Mouse (Mus musculus) Patski (cell line): Measurements from ENCODE around the gene Dab1. TPM values are rescaled to one million over a fixed set of nuclear protein-coding genes. Genes with fewer than 3 reads are reported as not detected.

Source experiments
- ATAC-seq: fragments of 100-300 bp; one replicate; pipeline ENCODE4 v1.8.0; 2021
- CTCF ChIA-PET: fragments of 350-600 bp; sonication (Branson Sonifier 250); formaldehyde crosslinking; loops from one replicate; lab custom pipeline; 2022; ENCODE audit warnings: inconsistent platforms; lab: Charles Lee
- POLR2A ChIA-PET: fragments of 350-600 bp; sonication (Branson Sonifier 250); formaldehyde crosslinking; loops from one replicate; lab custom pipeline; 2022; ENCODE audit warnings: antibody characterized with exemption, inconsistent platforms; lab: Charles Lee
- DNase-seq: peaks from one replicate; pipeline ENCODE4 v3.0.0-alpha.2; 2011; ENCODE audit warnings: low read depth, low spot score
- H3K27me3 ChIP-seq: fragments of 371-371 bp; one replicate; pipeline ENCODE4 v1.5.1; 2021
- CTCF ChIP-seq: fragments of 100-300 bp; IDR thresholded peaks from one replicate; pipeline ENCODE4 v1.5.1; 2021
- in situ Hi-C: fragments of 300-500 bp; cut with MboI; formaldehyde crosslinking; loops from 3 replicates; pipeline ENCODE4 v1.11.1; 2018; ENCODE audit warnings: low pct_unique_long_range_greater_than_20kb, mixed read lengths
- polyA plus RNA-seq: library from polyadenylated mRNA; unstranded; gene quantifications from one replicate; pipeline ENCODE4 v1.2.3, GENCODE M21; 2021

Gene Dab1
- polyA plus RNA-seq, 1 experiment from 2014 or later = 0.08 TPM

DNA sequence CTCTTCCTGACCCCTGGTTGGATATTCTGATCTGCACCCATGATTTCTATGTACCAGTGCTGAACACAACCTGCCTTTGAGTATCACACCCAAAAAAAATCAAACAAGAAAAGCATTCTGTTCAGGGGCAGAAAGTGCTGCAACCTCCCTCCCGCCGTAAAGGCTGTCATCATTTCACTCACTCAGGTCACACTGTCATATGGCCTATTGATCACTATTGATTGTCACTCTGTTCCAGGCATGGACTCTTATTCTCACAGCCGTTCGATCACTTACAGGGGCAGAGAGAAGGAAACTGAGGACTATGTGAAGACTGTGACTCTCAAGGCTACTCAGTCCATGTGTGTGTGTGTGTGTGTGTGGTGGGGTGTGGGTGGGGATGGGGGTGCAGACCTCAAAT, 1149.0 kb downstream of the Dab1 start:
- CTCF ChIA-PET = no interaction called here

DNA sequence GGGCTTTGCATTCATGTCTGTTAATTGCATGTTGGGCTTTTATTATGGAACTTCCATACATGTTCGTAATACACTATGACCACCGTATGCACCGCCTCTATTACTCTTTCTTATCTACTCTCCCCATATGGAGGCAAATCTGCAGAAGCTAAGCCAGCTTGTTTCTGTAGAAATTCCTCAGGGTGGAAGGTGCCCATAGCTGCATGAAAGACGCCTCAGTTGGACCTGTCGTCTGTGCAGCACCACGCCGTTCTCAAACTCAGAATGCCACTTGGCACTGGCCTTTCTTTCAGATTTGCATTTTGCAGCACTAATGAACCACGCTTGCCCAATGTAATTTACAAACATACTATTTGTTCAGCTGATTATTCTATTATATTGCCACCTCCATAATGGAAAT, 1150.4 kb downstream of the Dab1 start:
- H3K27me3 ChIP-seq = peaks cover 8% of the 10 kb centered on the region
- in situ Hi-C loops = no loop called here
- ChIA-PET CTCF (no interaction called here), POLR2A (no interaction called here)
- ATAC-seq (no peak), DNase-seq (no peak)
- TF ChIP-seq CTCF = no peak

More for the DNA sequence above, 1149.0 kb downstream of the Dab1 start:
- H3K27me3 ChIP-seq = peaks cover 8% of the 10 kb centered on the region
- in situ Hi-C loops = no loop called here
- DNase-seq (no peak), ATAC-seq (no peak)
- POLR2A ChIA-PET = no interaction called here
- TF ChIP-seq CTCF = no peak

DNA sequence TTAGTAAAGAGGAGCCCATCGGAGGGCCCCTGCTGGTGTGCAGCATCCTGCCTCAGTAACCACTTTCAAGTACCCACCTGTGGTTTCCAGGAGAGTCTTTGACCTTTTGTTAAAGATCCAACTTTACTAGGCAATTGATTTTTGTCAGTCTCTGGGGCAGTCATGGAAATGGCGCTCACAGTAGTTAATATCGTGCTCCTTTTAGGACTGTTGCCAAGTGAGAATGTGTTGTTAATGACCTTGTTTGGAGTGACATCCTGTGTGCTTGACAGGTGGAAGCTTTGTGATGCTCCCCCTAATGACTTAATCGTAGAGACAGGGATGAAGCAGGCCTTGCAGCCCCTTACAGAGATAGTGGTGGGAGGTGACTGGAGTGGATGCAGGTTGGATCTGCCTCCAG, 1151.2 kb downstream of the Dab1 start:
- no peak for DNase-seq
- ATAC-seq = no peak
- no peak for TF ChIP-seq CTCF
- in situ Hi-C loops = no loop called here
- CTCF ChIA-PET = no interaction called here
- POLR2A ChIA-PET = no interaction called here
- peaks cover 8% of the 10 kb centered on the region for H3K27me3 ChIP-seq

DNA sequence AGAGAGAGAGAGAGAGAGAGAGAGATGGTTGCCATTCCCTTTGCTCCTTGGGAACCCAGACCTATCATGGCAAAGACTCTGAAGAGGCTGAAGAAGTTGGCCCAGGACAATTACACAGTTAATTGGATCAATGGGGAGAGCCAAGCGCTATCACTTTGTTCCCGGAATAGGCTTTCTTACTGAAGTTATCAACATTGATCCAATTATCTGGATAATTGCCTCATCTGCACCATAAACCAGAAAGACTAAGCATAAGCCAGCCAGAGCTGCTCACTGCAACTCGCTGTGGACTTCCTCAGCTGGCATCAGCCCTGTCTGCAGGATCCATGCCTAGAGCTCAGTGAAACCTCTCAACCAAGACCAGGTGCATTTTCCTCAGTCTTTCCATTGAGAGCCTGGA, 1156.4 kb downstream of the Dab1 start:
- CTCF ChIA-PET = no interaction called here

DNA sequence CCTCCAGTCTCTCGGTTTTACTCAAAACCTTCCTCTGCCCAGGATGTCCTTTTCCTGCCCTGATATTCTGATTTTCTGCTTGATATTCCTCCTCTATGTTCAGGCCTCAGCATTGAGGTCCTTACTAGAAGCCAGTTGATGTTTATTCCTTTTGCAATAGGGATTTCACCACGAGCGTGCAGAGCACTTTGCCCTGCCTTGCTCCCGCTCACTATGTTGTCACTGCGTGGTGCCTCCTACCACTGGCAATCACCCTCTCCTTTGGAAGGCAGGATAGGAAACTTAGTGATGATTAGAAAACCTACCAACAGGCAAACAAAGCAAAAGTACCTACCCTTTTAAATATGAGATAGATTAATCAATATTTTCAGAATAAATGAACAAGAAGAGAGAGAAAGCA, 1160.3 kb downstream of the Dab1 start:
- no peaks in the 10 kb centered on the region for H3K27me3 ChIP-seq
- in situ Hi-C loops = no loop called here
- DNase-seq = no peak
- no peak for ATAC-seq
- ChIA-PET CTCF (no interaction called here), POLR2A (no interaction called here)
- TF ChIP-seq CTCF = no peak

More for the DNA sequence above, 1156.4 kb downstream of the Dab1 start:
- POLR2A ChIA-PET = no interaction called here
- H3K27me3 ChIP-seq = no peaks in the 10 kb centered on the region
- ATAC-seq (no peak), DNase-seq (no peak)
- no peak for TF ChIP-seq CTCF
- in situ Hi-C loops = no loop called here

DNA sequence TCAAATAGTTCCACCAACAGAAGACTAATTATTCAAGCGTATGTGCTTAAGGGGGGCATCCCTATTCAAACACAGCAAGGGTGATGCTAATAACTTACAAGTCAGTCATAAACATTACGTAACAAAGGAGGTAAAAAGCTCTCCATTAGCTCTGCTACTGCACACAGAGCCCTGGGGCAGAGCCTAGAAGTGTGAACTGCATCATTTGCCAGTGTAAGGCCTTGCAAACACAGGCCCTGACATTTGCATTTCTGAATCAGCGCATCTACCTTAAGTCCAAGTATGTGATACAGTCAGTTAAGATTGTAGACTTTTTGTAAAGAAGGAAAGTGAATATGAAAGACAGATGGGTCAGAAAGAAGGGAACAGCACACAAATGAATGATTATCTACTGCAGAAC, 1162.3 kb downstream of the Dab1 start:
- ATAC-seq = no peak
- ChIA-PET CTCF (no interaction called here), POLR2A (no interaction called here)
- DNase-seq = no peak
- no peaks in the 10 kb centered on the region for H3K27me3 ChIP-seq
- no peak for TF ChIP-seq CTCF
- in situ Hi-C loops = no loop called here

DNA sequence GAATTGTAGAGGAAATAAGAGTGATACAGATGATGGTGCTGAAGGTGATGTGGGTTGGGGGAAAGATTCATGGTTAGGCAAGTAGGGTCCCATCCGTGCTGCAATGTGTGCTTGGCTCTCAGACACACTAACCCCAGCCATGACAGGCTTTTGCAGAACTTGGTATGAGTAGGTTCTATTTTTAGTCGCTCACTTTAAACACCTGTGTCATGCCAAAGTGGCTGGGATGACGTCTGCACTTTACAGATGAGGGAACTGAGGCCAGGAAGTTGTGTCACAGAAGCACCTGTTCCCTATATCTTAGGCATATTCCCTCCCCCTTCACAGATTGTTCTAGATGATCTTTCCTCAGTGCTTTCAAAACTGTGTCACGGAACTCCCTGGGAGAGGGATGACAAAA, 1163.2 kb downstream of the Dab1 start:
- H3K27me3 ChIP-seq = no peaks in the 10 kb centered on the region
- in situ Hi-C loops = no loop called here
- no peak for DNase-seq
- ATAC-seq = no peak
- no peak for TF ChIP-seq CTCF
- CTCF ChIA-PET = no interaction called here
- POLR2A ChIA-PET = no interaction called here

DNA sequence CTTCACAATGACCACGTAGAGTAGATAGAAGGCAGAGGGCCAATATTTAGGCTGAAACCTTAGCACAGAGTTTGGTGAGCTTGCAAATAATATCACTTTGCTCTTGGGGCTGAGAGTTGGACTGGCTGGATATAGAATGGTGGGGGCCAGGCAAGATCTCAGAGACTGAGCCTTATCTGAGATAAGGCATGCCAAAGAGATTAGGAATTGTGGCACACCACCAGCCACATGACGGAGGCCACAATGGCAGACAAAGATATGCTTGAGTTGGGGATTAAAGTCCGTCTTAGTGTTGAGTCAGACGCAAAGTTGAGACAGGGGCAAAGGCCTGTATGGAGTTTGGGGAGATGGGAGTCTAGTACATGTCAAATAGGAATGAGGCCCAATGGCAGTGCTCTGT, 1173.0 kb downstream of the Dab1 start:
- in situ Hi-C loops = no loop called here
- ChIA-PET POLR2A (no interaction called here), CTCF (no interaction called here)
- DNase-seq = no peak
- ATAC-seq = no peak
- TF ChIP-seq CTCF = no peak
- H3K27me3 ChIP-seq = peaks cover 6% of the 10 kb centered on the region
